Mouse (Mus musculus): ENCODE data around the gene Jph4. TPM values are rescaled to one million over a fixed set of nuclear protein-coding genes. Genes with fewer than 3 reads are reported as not detected.

Gene Jph4
- 33.6 and 45.1 TPM in 2 replicates for polyA plus RNA-seq (2015; fragmentation: Nextera tagmentation; extraction: Ambion mirVana)

DNA sequence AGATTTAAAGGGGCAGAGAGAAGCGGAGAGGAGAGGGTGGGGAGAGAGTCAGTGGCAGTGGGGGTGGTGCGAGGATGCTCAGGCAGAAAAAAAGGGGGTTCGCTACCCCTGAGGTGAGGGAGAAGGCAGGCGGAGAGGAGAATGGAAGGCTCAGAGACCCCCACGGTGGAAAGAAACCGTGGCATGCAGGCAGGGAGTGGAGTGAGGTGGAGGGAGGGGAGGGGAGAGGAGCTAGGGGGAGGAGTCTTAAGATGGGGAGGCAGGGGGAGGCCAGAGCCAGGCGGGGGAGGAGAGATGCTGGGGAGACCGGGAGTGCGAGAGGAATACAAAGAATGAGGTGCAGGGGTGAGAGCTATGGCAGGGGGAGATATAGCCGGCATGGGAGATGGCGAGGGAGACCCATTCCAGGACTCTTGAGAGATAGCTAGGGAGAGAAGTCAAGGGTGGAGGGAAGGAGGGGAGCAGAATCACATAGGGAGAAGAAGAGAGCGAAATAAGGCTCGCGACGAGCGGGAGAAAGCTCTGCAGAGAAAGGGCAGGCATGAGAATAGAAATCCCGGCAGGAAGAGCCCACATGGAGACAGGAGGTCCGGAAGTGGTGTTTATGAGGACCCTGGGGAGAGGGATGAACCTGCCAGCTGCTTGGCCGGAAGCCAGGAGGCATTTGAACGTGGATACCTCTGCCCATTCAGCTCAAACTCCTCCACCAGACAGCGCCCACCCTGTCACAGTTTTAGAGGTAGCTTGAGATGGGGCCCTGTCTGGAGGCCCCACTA lies at the start of gene Jph4:
Gene Jph4 (minus strand): TSS at position 511 of the 776 bp plus-strand sequence.
- WGBS = 7% methylated on average over 21 of the region's 21 CpGs
- ATAC-seq = peak; percentile 67
- no peaks in the 10 kb centered on the region for H3K9me3 ChIP-seq (ENCODE audit: control insufficient read depth, low read length)
- H3K4me3 ChIP-seq (replicated peaks; ENCODE audit: low read length) = peak within 1 kb of the TSS; percentile 91
- peak within 1 kb of the TSS; percentile 96 for H3K27ac ChIP-seq (ENCODE audit: low read length)
- H3K4me1 ChIP-seq (replicated peaks; ENCODE audit: control insufficient read depth, insufficient read depth, low read length) = peaks cover 38% of the 10 kb centered on the region
- H3K4me2 ChIP-seq (ENCODE audit: low read length) = peak within 1 kb of the TSS; percentile 82
- H3K9ac ChIP-seq (replicated peaks; ENCODE audit: low read depth, low read length) = peak within 1 kb of the TSS; percentile 86
- H3K36me3 ChIP-seq (ENCODE audit: control insufficient read depth, insufficient read depth) = peaks cover 3% of the 10 kb centered on the region; the same call in 1 of the 2 replicates
- H3K27me3 ChIP-seq (replicated peaks; ENCODE audit: control insufficient read depth, insufficient read depth, low read length) = 0 out of 2 replicates have a peak, but pooled peaks cover 2% of the 10 kb centered on the region

DNA sequence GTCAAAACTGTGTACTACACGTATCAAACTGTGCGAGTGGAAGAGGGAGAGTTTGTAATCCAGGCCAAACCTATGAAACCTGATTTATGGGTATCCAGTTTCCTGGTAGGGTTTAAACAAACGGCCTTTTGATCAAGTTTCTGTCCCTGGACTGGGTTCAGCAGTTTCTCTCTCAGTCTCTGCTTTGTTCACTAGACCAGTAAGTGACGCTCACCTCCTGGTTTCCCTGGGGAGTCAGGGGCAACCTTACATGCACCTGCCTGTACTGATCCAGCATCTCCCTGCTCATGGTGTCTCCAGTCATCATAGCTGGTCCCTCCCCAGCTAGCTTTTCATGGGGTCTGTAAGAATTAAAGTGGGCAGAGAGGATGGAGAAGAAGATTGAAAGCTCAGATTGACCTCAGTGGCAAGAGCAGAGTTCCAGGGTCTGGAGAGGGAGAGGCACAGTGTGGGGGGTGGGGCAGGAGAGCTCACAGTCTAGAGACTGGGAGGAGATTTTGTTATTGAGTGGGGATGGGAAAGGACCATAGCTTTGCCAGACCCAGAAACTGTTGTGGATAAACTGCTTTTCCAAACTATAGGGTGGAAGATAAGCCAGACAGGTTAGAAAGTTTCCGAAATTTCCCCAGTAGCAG lies 47.6 kb upstream of the Jph4 start:
- 73% methylated on average over 5 of the region's 5 CpGs for WGBS

DNA sequence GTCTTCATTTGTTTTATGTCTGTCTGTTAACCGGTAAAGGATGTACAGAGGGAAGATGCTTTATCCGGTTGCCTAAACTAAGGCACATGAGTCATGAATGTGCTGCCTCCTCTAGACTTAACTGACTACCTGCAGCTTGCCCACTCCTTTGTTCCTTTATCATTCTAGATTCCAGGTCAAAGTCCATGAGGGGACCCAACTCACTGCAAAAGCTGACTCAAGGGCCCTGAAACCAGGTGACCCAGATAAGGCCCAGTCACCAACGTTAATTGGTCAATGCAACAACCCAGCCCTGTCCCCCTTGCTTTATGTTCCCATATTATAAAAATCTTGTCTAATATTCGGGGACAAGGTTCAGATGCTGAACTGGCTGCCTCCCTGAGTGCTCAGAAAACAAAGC lies 45.4 kb upstream of the Jph4 start:
- ATAC-seq = no peak
- WGBS = 84% methylated on average over 4 of the region's 4 CpGs
- no peak overlapping the region for H3K27ac ChIP-seq (ENCODE audit: low read length)
- no peak overlapping the region for H3K4me3 ChIP-seq (replicated peaks; ENCODE audit: low read length)
- peaks cover 4% of the 10 kb centered on the region; the same call in 1 of the 2 replicates for H3K4me1 ChIP-seq (replicated peaks; ENCODE audit: control insufficient read depth, insufficient read depth, low read length)
- no peaks in the 10 kb centered on the region for H3K27me3 ChIP-seq (replicated peaks; ENCODE audit: control insufficient read depth, insufficient read depth, low read length)
- H3K9ac ChIP-seq (replicated peaks; ENCODE audit: low read depth, low read length) = no peak overlapping the region
- no peaks in the 10 kb centered on the region for H3K9me3 ChIP-seq (ENCODE audit: control insufficient read depth, low read length)
- H3K4me2 ChIP-seq (ENCODE audit: low read length) = no peak overlapping the region
- H3K36me3 ChIP-seq (ENCODE audit: control insufficient read depth, insufficient read depth) = no peaks in the 10 kb centered on the region

More for the DNA sequence above, 47.6 kb upstream of the Jph4 start:
- no peaks in the 10 kb centered on the region for H3K27me3 ChIP-seq (replicated peaks; ENCODE audit: control insufficient read depth, insufficient read depth, low read length)
- H3K4me3 ChIP-seq (replicated peaks; ENCODE audit: low read length) = no peak overlapping the region
- H3K9me3 ChIP-seq (ENCODE audit: control insufficient read depth, low read length) = no peaks in the 10 kb centered on the region
- no peaks in the 10 kb centered on the region for H3K36me3 ChIP-seq (ENCODE audit: control insufficient read depth, insufficient read depth)
- no peak overlapping the region for H3K27ac ChIP-seq (ENCODE audit: low read length)
- ATAC-seq = no peak
- peaks cover 4% of the 10 kb centered on the region; the same call in 1 of the 2 replicates for H3K4me1 ChIP-seq (replicated peaks; ENCODE audit: control insufficient read depth, insufficient read depth, low read length)
- H3K9ac ChIP-seq (replicated peaks; ENCODE audit: low read depth, low read length) = no peak overlapping the region
- no peak overlapping the region for H3K4me2 ChIP-seq (ENCODE audit: low read length)

DNA sequence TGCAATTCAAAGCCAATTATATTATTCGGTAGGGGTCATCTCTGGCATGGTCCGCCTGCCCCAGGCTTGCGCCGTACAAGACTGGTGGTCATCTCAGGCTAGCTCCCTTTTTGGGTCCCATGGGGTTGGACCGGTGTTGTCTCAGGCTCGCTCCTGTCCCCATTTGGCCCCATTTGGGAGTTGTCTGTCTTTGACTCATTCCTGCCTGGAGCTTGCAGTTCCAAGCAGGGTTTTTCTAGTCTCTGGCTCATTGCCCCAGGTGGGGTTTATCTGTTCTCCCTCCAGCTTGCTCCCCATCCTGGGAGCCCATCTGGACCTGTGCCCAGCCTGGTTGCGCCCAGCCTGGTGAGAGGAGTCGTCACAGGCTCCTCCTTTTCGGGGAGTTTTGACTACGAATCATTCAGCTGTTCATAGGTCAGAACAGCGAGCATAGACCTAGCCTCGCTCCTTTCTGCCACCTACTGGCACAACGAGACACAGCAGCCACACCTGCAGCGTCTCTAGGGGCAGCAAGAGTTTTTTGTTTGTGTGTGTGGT lies 44.4 kb upstream of the Jph4 start:
- peak; percentile 84 for ATAC-seq
- Histone ChIP-seq H3K27me3 (replicated peaks; ENCODE audit: control insufficient read depth, insufficient read depth, low read length) (no peaks in the 10 kb centered on the region), H3K27ac (ENCODE audit: low read length) (no peak overlapping the region), H3K4me1 (replicated peaks; ENCODE audit: control insufficient read depth, insufficient read depth, low read length) (peaks cover 4% of the 10 kb centered on the region; the same call in 1 of the 2 replicates), H3K36me3 (ENCODE audit: control insufficient read depth, insufficient read depth) (no peaks in the 10 kb centered on the region), H3K9ac (replicated peaks; ENCODE audit: low read depth, low read length) (0 out of 2 replicates have a peak overlapping the region, but pooled peaks have one; percentile 7), H3K9me3 (ENCODE audit: control insufficient read depth, low read length) (no peaks in the 10 kb centered on the region), H3K4me3 (replicated peaks; ENCODE audit: low read length) (peak overlapping the region; percentile 22; the same call in 1 of the 2 replicates), H3K4me2 (ENCODE audit: low read length) (peak overlapping the region; percentile 50)
- 31% methylated on average over 14 of the region's 14 CpGs for WGBS

DNA sequence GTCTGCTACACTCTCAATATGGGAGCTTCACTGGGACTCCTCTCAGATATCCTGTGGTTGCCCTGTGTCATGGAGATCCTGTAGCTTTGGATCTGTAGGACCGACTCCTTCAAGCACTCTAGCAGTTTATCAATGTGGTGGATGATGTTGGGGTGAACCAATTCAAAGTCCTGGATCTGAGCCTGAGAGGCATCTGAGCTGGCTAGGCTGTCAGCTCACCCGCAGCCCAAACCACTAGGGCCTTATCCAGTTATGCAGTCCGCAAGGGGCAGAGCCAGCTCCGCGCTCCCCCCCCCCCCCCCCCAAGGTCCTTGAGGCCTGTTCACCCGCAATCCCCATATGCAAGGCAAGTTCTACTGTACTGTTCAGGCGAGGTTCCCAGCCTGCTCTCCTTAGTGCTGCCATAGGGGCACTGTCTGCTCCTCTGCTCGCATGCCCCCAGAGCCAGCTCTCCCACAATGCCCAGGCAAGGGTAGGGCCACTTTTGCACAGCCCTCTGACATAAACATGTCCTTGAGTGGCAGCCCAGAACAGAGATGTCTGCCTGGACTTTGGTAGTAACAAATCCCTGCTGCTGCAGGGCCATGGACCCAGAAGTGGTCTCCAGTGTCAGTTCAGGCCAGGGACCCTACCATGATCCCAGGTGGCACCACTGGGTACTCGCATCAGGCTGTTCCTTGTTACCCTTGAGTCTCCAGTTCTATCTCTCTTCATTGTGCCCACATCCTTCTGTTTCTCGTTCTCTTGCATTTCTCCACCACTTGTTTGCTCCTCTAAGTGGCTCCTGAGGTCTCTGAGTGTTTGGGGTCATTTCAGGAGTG lies 43.7 kb upstream of the Jph4 start:
- peaks cover 4% of the 10 kb centered on the region; the same call in 1 of the 2 replicates for H3K4me1 ChIP-seq (replicated peaks; ENCODE audit: control insufficient read depth, insufficient read depth, low read length)
- no peaks in the 10 kb centered on the region for H3K9me3 ChIP-seq (ENCODE audit: control insufficient read depth, low read length)
- no peak for ATAC-seq
- H3K27ac ChIP-seq (ENCODE audit: low read length) = no peak overlapping the region
- 77% methylated on average over 7 of the region's 10 CpGs for WGBS
- H3K27me3 ChIP-seq (replicated peaks; ENCODE audit: control insufficient read depth, insufficient read depth, low read length) = no peaks in the 10 kb centered on the region
- H3K9ac ChIP-seq (replicated peaks; ENCODE audit: low read depth, low read length) = no peak overlapping the region
- no peak overlapping the region for H3K4me2 ChIP-seq (ENCODE audit: low read length)
- H3K4me3 ChIP-seq (replicated peaks; ENCODE audit: low read length) = no peak overlapping the region
- no peaks in the 10 kb centered on the region for H3K36me3 ChIP-seq (ENCODE audit: control insufficient read depth, insufficient read depth)

DNA sequence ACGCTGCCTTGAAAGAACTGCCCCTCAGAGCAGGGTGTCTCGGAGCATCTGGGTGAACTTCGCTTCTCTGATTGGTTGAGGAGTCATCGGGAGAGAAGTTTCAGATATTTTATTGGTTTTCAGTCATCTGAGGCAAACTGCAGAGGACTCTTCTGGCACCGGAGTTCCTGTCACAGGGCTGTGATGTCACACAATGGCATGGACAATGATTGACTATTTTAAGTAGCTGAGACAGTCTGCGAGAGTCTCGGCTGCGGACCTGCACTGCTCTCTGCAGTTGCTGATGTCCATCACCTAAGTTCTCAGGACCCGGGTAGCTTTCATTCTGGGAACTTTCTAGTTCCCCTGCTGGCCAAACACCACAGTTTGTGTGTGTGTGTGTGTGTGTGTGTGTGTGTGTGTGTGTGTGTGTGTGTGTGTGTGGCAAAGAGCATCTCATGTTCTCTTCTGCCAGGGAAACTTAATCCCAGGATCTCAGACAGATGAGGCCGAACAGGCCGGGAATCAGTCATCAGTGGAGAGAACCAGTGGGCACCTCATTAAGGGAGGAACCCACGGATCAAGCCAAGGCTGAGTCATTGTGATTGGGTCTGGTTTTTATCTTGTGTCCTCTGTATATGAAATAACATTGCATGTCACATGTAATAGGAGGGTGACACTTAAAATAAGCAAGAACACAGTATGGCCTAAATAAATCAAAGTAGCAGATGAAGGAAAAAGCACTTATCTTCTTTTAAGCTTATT lies 40.8 kb upstream of the Jph4 start:
- Histone ChIP-seq H3K27ac (ENCODE audit: low read length) (no peak overlapping the region), H3K4me2 (ENCODE audit: low read length) (no peak overlapping the region), H3K9ac (replicated peaks; ENCODE audit: low read depth, low read length) (no peak overlapping the region), H3K36me3 (ENCODE audit: control insufficient read depth, insufficient read depth) (no peaks in the 10 kb centered on the region), H3K27me3 (replicated peaks; ENCODE audit: control insufficient read depth, insufficient read depth, low read length) (no peaks in the 10 kb centered on the region), H3K4me3 (replicated peaks; ENCODE audit: low read length) (no peak overlapping the region), H3K9me3 (ENCODE audit: control insufficient read depth, low read length) (no peaks in the 10 kb centered on the region), H3K4me1 (replicated peaks; ENCODE audit: control insufficient read depth, insufficient read depth, low read length) (peaks cover 4% of the 10 kb centered on the region; the same call in 1 of the 2 replicates)
- ATAC-seq = no peak
- 71% methylated on average over 12 of the region's 12 CpGs for WGBS

DNA sequence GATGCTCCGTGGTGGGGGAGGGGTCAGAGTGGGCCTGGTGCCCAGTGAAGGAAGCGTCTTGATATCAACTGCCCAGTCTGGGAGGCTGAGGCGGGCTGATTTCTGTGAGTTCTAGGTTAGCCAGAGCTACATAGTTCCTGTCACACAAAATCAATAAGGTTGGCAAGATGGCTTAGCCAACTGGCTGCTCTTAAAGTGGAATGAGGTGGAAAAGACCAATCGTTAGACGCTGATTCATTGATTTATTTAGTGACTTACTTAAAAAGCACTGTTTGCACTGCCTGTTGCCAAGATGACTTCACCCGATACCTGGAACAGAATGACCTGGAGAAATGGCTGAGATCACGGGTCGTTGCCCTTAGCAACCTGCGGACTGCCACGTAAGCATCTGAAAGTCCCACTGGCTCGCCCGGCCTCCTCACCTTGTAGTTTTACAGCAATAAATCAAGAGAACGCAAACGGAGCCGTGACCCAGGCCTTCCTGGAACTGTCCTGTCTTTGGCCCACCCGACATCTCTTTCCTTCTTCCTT lies 36.3 kb upstream of the Jph4 start:
- H3K9me3 ChIP-seq (ENCODE audit: control insufficient read depth, low read length) = no peaks in the 10 kb centered on the region
- no peaks in the 10 kb centered on the region for H3K36me3 ChIP-seq (ENCODE audit: control insufficient read depth, insufficient read depth)
- H3K27me3 ChIP-seq (replicated peaks; ENCODE audit: control insufficient read depth, insufficient read depth, low read length) = no peaks in the 10 kb centered on the region
- no peak overlapping the region for H3K9ac ChIP-seq (replicated peaks; ENCODE audit: low read depth, low read length)
- H3K4me3 ChIP-seq (replicated peaks; ENCODE audit: low read length) = no peak overlapping the region
- no peak for ATAC-seq
- H3K27ac ChIP-seq (ENCODE audit: low read length) = no peak overlapping the region
- H3K4me2 ChIP-seq (ENCODE audit: low read length) = no peak overlapping the region
- H3K4me1 ChIP-seq (replicated peaks; ENCODE audit: control insufficient read depth, insufficient read depth, low read length) = no peaks in the 10 kb centered on the region
- WGBS = 90% methylated on average over 16 of the region's 16 CpGs

DNA sequence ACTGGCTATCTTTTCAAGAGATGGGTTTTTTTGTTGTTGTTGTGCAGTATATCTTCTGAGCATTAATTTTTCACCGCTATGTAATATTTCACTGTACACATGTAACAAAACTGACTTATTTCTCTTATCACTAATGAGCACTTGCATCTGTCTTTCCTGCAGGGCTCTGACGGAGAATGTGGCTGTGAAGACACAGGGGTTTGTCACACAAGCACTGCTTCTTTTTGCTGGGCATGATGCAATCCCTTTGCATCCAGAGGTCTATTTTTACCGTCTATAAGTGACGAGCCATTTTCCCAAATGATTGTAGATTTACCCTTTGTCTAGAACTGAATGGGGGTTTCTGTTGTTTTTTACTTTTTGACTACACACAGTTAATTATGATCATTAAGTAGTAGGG lies 35.4 kb upstream of the Jph4 start:
- no peak overlapping the region for H3K4me2 ChIP-seq (ENCODE audit: low read length)
- no peak for ATAC-seq
- no peak overlapping the region for H3K27ac ChIP-seq (ENCODE audit: low read length)
- no peak overlapping the region for H3K4me3 ChIP-seq (replicated peaks; ENCODE audit: low read length)
- no peaks in the 10 kb centered on the region for H3K36me3 ChIP-seq (ENCODE audit: control insufficient read depth, insufficient read depth)
- H3K9ac ChIP-seq (replicated peaks; ENCODE audit: low read depth, low read length) = no peak overlapping the region
- H3K4me1 ChIP-seq (replicated peaks; ENCODE audit: control insufficient read depth, insufficient read depth, low read length) = no peaks in the 10 kb centered on the region
- WGBS = 61% methylated on average over 4 of the region's 4 CpGs
- no peaks in the 10 kb centered on the region for H3K27me3 ChIP-seq (replicated peaks; ENCODE audit: control insufficient read depth, insufficient read depth, low read length)
- H3K9me3 ChIP-seq (ENCODE audit: control insufficient read depth, low read length) = no peaks in the 10 kb centered on the region

Measured in forebrain, embryonic 16.5 days (tissue).